Mouse (Mus musculus) liver, embryonic 14.5 days (tissue): ENCODE measurements around the gene Nr3c2. TPM values are rescaled to one million over a fixed set of nuclear protein-coding genes. Genes with fewer than 3 reads are reported as not detected.

ENCODE experiments used
- ATAC-seq: fragments of 200-750 bp; cut with Nextera tagmentation; 2 replicates; pipeline ENCODE4 v1.8.0; 2017; ENCODE audit warnings: moderate number of reproducible peaks, mild to moderate bottlenecking, moderate library complexity; ENCODE audit not compliant: insufficient read depth
- DNase-seq, 3 experiments: peaks; one replicate each; pipeline ENCODE4 v3.0.0-alpha.2; 2012 to 2013; ENCODE audit warnings: low read depth in 3 of 3, low spot score in 3 of 3
- H3K27ac ChIP-seq: fragments of 300-500 bp; sonication (generic); 2 replicates; pipeline ENCODE4 v1.5.1; 2014; ENCODE audit warnings: moderate library complexity, mild to moderate bottlenecking, control low read depth, inconsistent platforms
- H3K27me3 ChIP-seq: fragments of 300-500 bp; sonication (generic); 2 replicates; pipeline ENCODE4 v1.6.1; 2014; ENCODE audit warnings: mild to moderate bottlenecking, low read length, moderate library complexity; ENCODE audit not compliant: control insufficient read depth, insufficient read depth
- H3K36me3 ChIP-seq: fragments of 300-500 bp; sonication (generic); replicated peaks from 2 replicates; pipeline ENCODE4 v1.6.1; 2014; ENCODE audit warnings: low read depth; ENCODE audit not compliant: control insufficient read depth, insufficient read depth
- H3K4me1 ChIP-seq, 2 experiments: fragments of 200-500 bp in 1 of 2; fragments of 300-500 bp in 1 of 2; sonication (generic) in 1 of 2; replicated peaks; 2 replicates each; pipeline ENCODE4 v1.6.1; 2012 to 2014; ENCODE audit warnings: antibody characterized with exemption in 1 of 2, inconsistent platforms in 1 of 2, low read length in 1 of 2; ENCODE audit not compliant: control insufficient read depth in 2 of 2, insufficient read depth in 2 of 2
- H3K4me2 ChIP-seq: fragments of 300-500 bp; sonication (generic); 2 replicates; pipeline ENCODE4 v1.6.1; 2014; ENCODE audit warnings: low read depth, mild to moderate bottlenecking, control low read depth, moderate library complexity
- H3K4me3 ChIP-seq, 2 experiments: fragments of 200-500 bp in 1 of 2; fragments of 300-500 bp in 1 of 2; sonication (generic) in 1 of 2; 2 replicates each; pipeline ENCODE4 v1.5.1; 2012 to 2014; ENCODE audit warnings: low read depth in 2 of 2, low read length in 2 of 2, mild to moderate bottlenecking in 2 of 2, control low read depth in 1 of 2, inconsistent platforms in 1 of 2, moderate library complexity in 1 of 2; ENCODE audit not compliant: insufficient read depth in 1 of 2
- H3K9ac ChIP-seq: fragments of 300-500 bp; sonication (generic); replicated peaks from 2 replicates; pipeline ENCODE4 v1.6.1; 2014; ENCODE audit warnings: mild to moderate bottlenecking, control low read depth, moderate library complexity
- H3K9me3 ChIP-seq: fragments of 300-500 bp; sonication (generic); 2 replicates; pipeline ENCODE4 v1.6.1; 2016; ENCODE audit warnings: low read length, mixed read lengths; ENCODE audit not compliant: control insufficient read depth
- CTCF ChIP-seq: IDR thresholded peaks from 2 replicates; pipeline ENCODE4 v1.5.1; 2016; ENCODE audit warnings: antibody characterized with exemption, low read depth, control low read depth
- EP300 ChIP-seq: IDR thresholded peaks from 2 replicates; pipeline ENCODE4 v1.6.1; 2016; ENCODE audit warnings: antibody characterized with exemption, low read depth
- WGBS: fragments of 180-500 bp; shearing (Covaris S2); extraction: QIAGEN DNeasy Blood & Tissue Kit; methylation state at CpG from one replicate; pipeline ENCODE4 v1.1.7; 2014; ENCODE audit not compliant: insufficient replicate concordance; 5-methylcytosine and 5-hydroxymethylcytosine counted together
- polyA plus RNA-seq, 2 experiments: library from polyadenylated mRNA; depleted of rRNA in 1 of 2; stranded (reverse) in 1 of 2; unstranded in 1 of 2; fragments of >200 nt; fragmentation: Nextera tagmentation in 1 of 2; extraction: Ambion mirVana in 1 of 2; gene quantifications; 2 replicates each; pipeline versions ENCODE4 v1.2.1 to v1.2.3; 2012 to 2014

Nr3c2 gene
- polyA plus RNA-seq, 2 experiments: 0.30 to 0.99 TPM

- 54% methylated on average over 9 of the region's 9 CpGs for WGBS
- H3K4me1 ChIP-seq: no peaks in the 10 kb centered on the region
- H3K27me3 ChIP-seq: no peaks in the 10 kb centered on the region
- H3K4me2 ChIP-seq: no peak overlapping the region
- H3K36me3 ChIP-seq: no peaks in the 10 kb centered on the region
- DNase-seq (no peak), ATAC-seq (no peak)
- H3K9ac ChIP-seq: no peak overlapping the region
- no peak overlapping the region for H3K4me3 ChIP-seq
- no peak overlapping the region for H3K27ac ChIP-seq
- H3K9me3 ChIP-seq: no peaks in the 10 kb centered on the region
- TF ChIP-seq EP300 (no peak), CTCF (no peak)
These were observed 72.6 kb downstream of the Nr3c2 start for GRCm38 (mm10) chr8:76971761-76972404.

GRCm38 (mm10) chr8:76972947-76973552 is 73.8 kb downstream of the Nr3c2 start:
- no peaks in the 10 kb centered on the region for H3K36me3 ChIP-seq
- ATAC-seq (no peak), DNase-seq (no peak)
- no peak overlapping the region for H3K4me3 ChIP-seq
- no peak overlapping the region for H3K27ac ChIP-seq
- H3K4me2 ChIP-seq: no peak overlapping the region
- no peaks in the 10 kb centered on the region for H3K4me1 ChIP-seq
- TF ChIP-seq CTCF (no peak), EP300 (no peak)
- H3K9ac ChIP-seq: no peak overlapping the region
- WGBS: 55% methylated on average over 8 of the region's 8 CpGs
- no peaks in the 10 kb centered on the region for H3K27me3 ChIP-seq
- H3K9me3 ChIP-seq: no peaks in the 10 kb centered on the region

- H3K4me2 ChIP-seq: no peak overlapping the region
- H3K4me3 ChIP-seq: no peak overlapping the region
- no peaks in the 10 kb centered on the region for H3K4me1 ChIP-seq
- 64% methylated on average over 4 of the region's 4 CpGs for WGBS
- no peak overlapping the region for H3K27ac ChIP-seq
- no peak for TF ChIP-seq CTCF
- no peak for TF ChIP-seq EP300
- no peaks in the 10 kb centered on the region for H3K9me3 ChIP-seq
- ATAC-seq (no peak), DNase-seq (no peak)
- no peaks in the 10 kb centered on the region for H3K36me3 ChIP-seq
- no peak overlapping the region for H3K9ac ChIP-seq
- no peaks in the 10 kb centered on the region for H3K27me3 ChIP-seq
These were observed 78.7 kb downstream of the Nr3c2 start for GRCm38 (mm10) chr8:76977907-76978306.

GRCm38 (mm10) chr8:76984082-76984481 is 84.8 kb downstream of the Nr3c2 start:
- Histone ChIP-seq H3K4me3 (no peak overlapping the region), H3K27ac (no peak overlapping the region), H3K4me2 (no peak overlapping the region), H3K36me3 (no peaks in the 10 kb centered on the region), H3K27me3 (no peaks in the 10 kb centered on the region), H3K9ac (no peak overlapping the region), H3K9me3 (no peaks in the 10 kb centered on the region), H3K4me1 (no peaks in the 10 kb centered on the region)
- ATAC-seq (no peak), DNase-seq (no peak)
- no peak for TF ChIP-seq EP300
- TF ChIP-seq CTCF: no peak

- TF ChIP-seq EP300 (no peak), CTCF (no peak)
- no peak overlapping the region for H3K9ac ChIP-seq
- no peak overlapping the region for H3K4me3 ChIP-seq
- no peak overlapping the region for H3K27ac ChIP-seq
- H3K9me3 ChIP-seq: no peaks in the 10 kb centered on the region
- 62% methylated on average over 5 of the region's 5 CpGs for WGBS
- H3K36me3 ChIP-seq: no peaks in the 10 kb centered on the region
- no peak for ATAC-seq
- no peaks in the 10 kb centered on the region for H3K4me1 ChIP-seq
- H3K4me2 ChIP-seq: no peak overlapping the region
- no peaks in the 10 kb centered on the region for H3K27me3 ChIP-seq
- no peak for DNase-seq
These were observed 85.6 kb downstream of the Nr3c2 start for GRCm38 (mm10) chr8:76984851-76985250.
